Mouse (Mus musculus): ENCODE measurements around the gene Omg. TPM values are rescaled to one million over a fixed set of nuclear protein-coding genes. Genes with fewer than 3 reads are reported as not detected.

Gene Omg
- polyA plus RNA-seq (2016; fragmentation: Nextera tagmentation; extraction: Ambion mirVana), result 0.08 and 0.34 TPM in 2 replicates

GRCm38 (mm10) chr11:79503845-79504244 lies at the start of gene Omg:
Gene Omg, minus strand, starts transcription at chr11:79504084.
- Histone ChIP-seq H3K27ac (no peak within 1 kb of the TSS), H3K9me3 (replicated peaks) (no peaks in the 10 kb centered on the region), H3K27me3 (ENCODE audit: low read depth, poor library complexity, severe bottlenecking) (no peaks in the 10 kb centered on the region), H3K36me3 (no peaks in the 10 kb centered on the region), H3K4me1 (no peaks in the 10 kb centered on the region), H3K4me3 (no peak within 1 kb of the TSS)
- 68% methylated on average over 8 of the region's 8 CpGs for WGBS
- no peak for DNase-seq (ENCODE audit: low spot score)

GRCm38 (mm10) chr11:79552622-79553021 lies 48.7 kb upstream of the Omg start:
- Histone ChIP-seq H3K36me3 (peaks cover 95% of the 10 kb centered on the region), H3K4me3 (no peak overlapping the region), H3K27ac (no peak overlapping the region), H3K4me1 (no peaks in the 10 kb centered on the region), H3K9me3 (replicated peaks) (no peaks in the 10 kb centered on the region), H3K27me3 (ENCODE audit: low read depth, poor library complexity, severe bottlenecking) (no peaks in the 10 kb centered on the region)
- DNase-seq (ENCODE audit: low spot score), result no peak
- WGBS, result 85% methylated on average over 1 of the region's 1 CpGs

GRCm38 (mm10) chr11:79536293-79536692 lies 32.4 kb upstream of the Omg start:
- Histone ChIP-seq H3K9me3 (replicated peaks) (no peaks in the 10 kb centered on the region), H3K4me3 (no peak overlapping the region), H3K4me1 (no peaks in the 10 kb centered on the region), H3K27ac (no peak overlapping the region), H3K27me3 (ENCODE audit: low read depth, poor library complexity, severe bottlenecking) (no peaks in the 10 kb centered on the region), H3K36me3 (peaks cover 63% of the 10 kb centered on the region)
- 93% methylated on average over 3 of the region's 3 CpGs for WGBS
- no peak for DNase-seq (ENCODE audit: low spot score)

- Histone ChIP-seq H3K4me3 (no peak overlapping the region), H3K36me3 (peaks cover 64% of the 10 kb centered on the region), H3K4me1 (no peaks in the 10 kb centered on the region), H3K27me3 (ENCODE audit: low read depth, poor library complexity, severe bottlenecking) (no peaks in the 10 kb centered on the region), H3K9me3 (replicated peaks) (no peaks in the 10 kb centered on the region), H3K27ac (no peak overlapping the region)
- DNase-seq (ENCODE audit: low spot score), result no peak
- 97% methylated on average over 4 of the region's 4 CpGs for WGBS
Observed at GRCm38 (mm10) chr11:79535554-79535953, 31.7 kb upstream of the Omg start.

- no peak overlapping the region for H3K27ac ChIP-seq
- 93% methylated on average over 8 of the region's 8 CpGs for WGBS
- H3K36me3 ChIP-seq, result peaks cover 58% of the 10 kb centered on the region
Observed at GRCm38 (mm10) chr11:79533950-79534690, 30.2 kb upstream of the Omg start.

GRCm38 (mm10) chr11:79533311-79533710 lies 29.4 kb upstream of the Omg start:
- DNase-seq (ENCODE audit: low spot score), result no peak
- H3K4me3 ChIP-seq, result no peak overlapping the region
- peaks cover 60% of the 10 kb centered on the region for H3K36me3 ChIP-seq
- no peak overlapping the region for H3K27ac ChIP-seq
- no peaks in the 10 kb centered on the region for H3K4me1 ChIP-seq
- H3K27me3 ChIP-seq (ENCODE audit: low read depth, poor library complexity, severe bottlenecking), result no peaks in the 10 kb centered on the region
- 85% methylated on average over 6 of the region's 6 CpGs for WGBS
- no peaks in the 10 kb centered on the region for H3K9me3 ChIP-seq (replicated peaks)

More at GRCm38 (mm10) chr11:79533950-79534690, 30.2 kb upstream of the Omg start:
- no peaks in the 10 kb centered on the region for H3K9me3 ChIP-seq (replicated peaks)
- H3K27me3 ChIP-seq (ENCODE audit: low read depth, poor library complexity, severe bottlenecking), result no peaks in the 10 kb centered on the region
- no peaks in the 10 kb centered on the region for H3K4me1 ChIP-seq
- H3K4me3 ChIP-seq, result no peak overlapping the region
- DNase-seq (ENCODE audit: low spot score), result no peak

GRCm38 (mm10) chr11:79531485-79531884 lies 27.6 kb upstream of the Omg start:
- Histone ChIP-seq H3K9me3 (replicated peaks) (no peaks in the 10 kb centered on the region), H3K36me3 (peaks cover 56% of the 10 kb centered on the region), H3K4me3 (no peak overlapping the region), H3K27me3 (ENCODE audit: low read depth, poor library complexity, severe bottlenecking) (no peaks in the 10 kb centered on the region), H3K27ac (no peak overlapping the region), H3K4me1 (no peaks in the 10 kb centered on the region)
- no peak for DNase-seq (ENCODE audit: low spot score)
- WGBS, result 94% methylated on average over 4 of the region's 4 CpGs

- Histone ChIP-seq H3K9me3 (replicated peaks) (no peaks in the 10 kb centered on the region), H3K36me3 (peaks cover 51% of the 10 kb centered on the region), H3K4me3 (no peak overlapping the region), H3K4me1 (no peaks in the 10 kb centered on the region), H3K27me3 (ENCODE audit: low read depth, poor library complexity, severe bottlenecking) (no peaks in the 10 kb centered on the region), H3K27ac (no peak overlapping the region)
- 90% methylated on average over 11 of the region's 11 CpGs for WGBS
- no peak for DNase-seq (ENCODE audit: low spot score)
Observed at GRCm38 (mm10) chr11:79530774-79531173, 26.9 kb upstream of the Omg start.

GRCm38 (mm10) chr11:79530333-79530761 lies 26.5 kb upstream of the Omg start, which contains the start of the genes Evi2 and Evi2a:
Gene Evi2, minus strand, starts transcription at chr11:79530589.
Gene Evi2a, minus strand, starts transcription at chr11:79530609.
- no peaks in the 10 kb centered on the region for H3K27me3 ChIP-seq (ENCODE audit: low read depth, poor library complexity, severe bottlenecking)
- H3K4me1 ChIP-seq, result no peaks in the 10 kb centered on the region
- H3K36me3 ChIP-seq, result peaks cover 49% of the 10 kb centered on the region
- no peak for DNase-seq (ENCODE audit: low spot score)
- H3K9me3 ChIP-seq (replicated peaks), result no peaks in the 10 kb centered on the region
- 93% methylated on average over 7 of the region's 7 CpGs for WGBS
- H3K27ac ChIP-seq, result no peak within 1 kb of the TSS
- no peak within 1 kb of the TSS for H3K4me3 ChIP-seq

- H3K36me3 ChIP-seq, result peaks cover 51% of the 10 kb centered on the region
- H3K4me3 ChIP-seq, result no peak overlapping the region
- DNase-seq (ENCODE audit: low spot score), result no peak
Observed at GRCm38 (mm10) chr11:79529736-79530135, 25.9 kb upstream of the Omg start.

GRCm38 (mm10) chr11:79529226-79529625 lies 25.3 kb upstream of the Omg start:
- WGBS, result 94% methylated on average over 6 of the region's 6 CpGs
- Histone ChIP-seq H3K27ac (no peak overlapping the region), H3K36me3 (peaks cover 55% of the 10 kb centered on the region)

More at GRCm38 (mm10) chr11:79529736-79530135, 25.9 kb upstream of the Omg start:
- WGBS, result 97% methylated on average over 2 of the region's 2 CpGs
- Histone ChIP-seq H3K27ac (no peak overlapping the region), H3K27me3 (ENCODE audit: low read depth, poor library complexity, severe bottlenecking) (no peaks in the 10 kb centered on the region), H3K9me3 (replicated peaks) (no peaks in the 10 kb centered on the region), H3K4me1 (no peaks in the 10 kb centered on the region)

GRCm38 (mm10) chr11:79528601-79529000 lies 24.7 kb upstream of the Omg start:
- WGBS, result 96% methylated on average over 3 of the region's 3 CpGs
- Histone ChIP-seq H3K9me3 (replicated peaks) (no peaks in the 10 kb centered on the region), H3K4me1 (no peaks in the 10 kb centered on the region), H3K4me3 (no peak overlapping the region), H3K36me3 (peaks cover 54% of the 10 kb centered on the region), H3K27ac (no peak overlapping the region), H3K27me3 (ENCODE audit: low read depth, poor library complexity, severe bottlenecking) (no peaks in the 10 kb centered on the region)
- DNase-seq (ENCODE audit: low spot score), result no peak

More at GRCm38 (mm10) chr11:79529226-79529625, 25.3 kb upstream of the Omg start:
- H3K9me3 ChIP-seq (replicated peaks), result no peaks in the 10 kb centered on the region
- no peak overlapping the region for H3K4me3 ChIP-seq
- no peaks in the 10 kb centered on the region for H3K27me3 ChIP-seq (ENCODE audit: low read depth, poor library complexity, severe bottlenecking)
- H3K4me1 ChIP-seq, result no peaks in the 10 kb centered on the region
- no peak for DNase-seq (ENCODE audit: low spot score)

- DNase-seq (ENCODE audit: low spot score), result no peak
- 93% methylated on average over 5 of the region's 5 CpGs for WGBS
- H3K4me3 ChIP-seq, result no peak overlapping the region
- H3K9me3 ChIP-seq (replicated peaks), result no peaks in the 10 kb centered on the region
- no peaks in the 10 kb centered on the region for H3K4me1 ChIP-seq
- H3K27me3 ChIP-seq (ENCODE audit: low read depth, poor library complexity, severe bottlenecking), result no peaks in the 10 kb centered on the region
- no peak overlapping the region for H3K27ac ChIP-seq
- peaks cover 48% of the 10 kb centered on the region for H3K36me3 ChIP-seq
Observed at GRCm38 (mm10) chr11:79527739-79528384, 24.0 kb upstream of the Omg start.

Measured in limb, embryonic 10.5 days (tissue).